ENCODE assay signal across 11 mouse cellular contexts in genomic region chr2:32344056-32344455, GRCm38 (mm10). TPM values are rescaled to one million over a fixed set of nuclear protein-coding genes. Genes with fewer than 3 reads are reported as not detected.
A peak's percentile ranks its signal among the peaks of the same experiment; 100 is the strongest.
DNase-seq lines count a peak whose midpoint lies in the region; ATAC-seq and TF ChIP-seq lines count a peak whose summit lies in the region.
"Had no signal": no experiment of that assay in that cellular context is flagged by ENCODE, and none has a peak within 500 bp of the region (broad histone marks: within the 10 kb centered on the region; RNA-seq: fewer than 3 reads in every experiment).

No protein-coding gene starts in this region.

- TF ChIP-seq CTCF in hindbrain, postnatal 0 days (IDR thresholded peaks at IDR 0.05; ENCODE audit: low read depth): no peak

- no peaks in the 10 kb centered on the region for H3K36me3 ChIP-seq in hindbrain, postnatal 0 days (ENCODE audit: insufficient read depth, low read length)
- peaks cover 9% of the 10 kb centered on the region; the same call in 1 of the 2 replicates for H3K36me3 ChIP-seq in hindbrain, embryonic 16.5 days (ENCODE audit: control insufficient read depth, insufficient read depth, low read length)
- H3K36me3 ChIP-seq in embryonic facial prominence, embryonic 15.5 days: peaks cover 20% of the 10 kb centered on the region
- H3K36me3 ChIP-seq: kidney, embryonic 15.5 days; liver, embryonic 15.5 days had no signal

- no peak overlapping the region for H3K27ac ChIP-seq in hindbrain, postnatal 0 days
- H3K27ac ChIP-seq in hindbrain, embryonic 16.5 days (ENCODE audit: low read depth, low read length): no peak overlapping the region; the same call in 1 of the 2 replicates
- 0 out of 2 replicates have a peak overlapping the region, but pooled peaks have one; percentile 39 for H3K27ac ChIP-seq in embryonic facial prominence, embryonic 15.5 days (replicated peaks)
- H3K27ac ChIP-seq: kidney, embryonic 15.5 days; liver, embryonic 15.5 days had no signal

- H3K9me3 ChIP-seq in hindbrain, postnatal 0 days (ENCODE audit: low read length): no peaks in the 10 kb centered on the region
- H3K9me3 ChIP-seq in hindbrain, embryonic 16.5 days (ENCODE audit: control insufficient read depth, low read length): no peaks in the 10 kb centered on the region
- no peaks in the 10 kb centered on the region for H3K9me3 ChIP-seq in embryonic facial prominence, embryonic 15.5 days (replicated peaks)
- H3K9me3 ChIP-seq: kidney, embryonic 15.5 days; liver, embryonic 15.5 days had no signal

- H3K9ac ChIP-seq in hindbrain, postnatal 0 days (replicated peaks; ENCODE audit: low read length): no peak overlapping the region
- H3K9ac ChIP-seq in hindbrain, embryonic 16.5 days (ENCODE audit: low read depth, low read length): no peak overlapping the region
- H3K9ac ChIP-seq in embryonic facial prominence, embryonic 15.5 days: no peak overlapping the region
- H3K9ac ChIP-seq: kidney, embryonic 15.5 days; liver, embryonic 15.5 days had no signal

- no peak overlapping the region for H3K4me2 ChIP-seq in hindbrain, postnatal 0 days (ENCODE audit: low read depth, low read length)
- no peak overlapping the region for H3K4me2 ChIP-seq in hindbrain, embryonic 16.5 days (ENCODE audit: low read length)
- H3K4me2 ChIP-seq in embryonic facial prominence, embryonic 15.5 days (replicated peaks): no peak overlapping the region
- H3K4me2 ChIP-seq: kidney, embryonic 15.5 days; liver, embryonic 15.5 days had no signal

- peak; percentile 20 for DNase-seq in hindbrain, postnatal 0 days (ENCODE audit: low spot score)
- DNase-seq in brain, adult 2 months (ENCODE audit: low read depth, low spot score): peak; percentile 98
- DNase-seq in cerebellum, adult 11 months: peak; percentile 97
- DNase-seq in spleen, postnatal 36 days (ENCODE audit: low spot score in 2 of 2): no peak
- no peak for DNase-seq in frontal cortex, postnatal 10 days (ENCODE audit: low spot score in 2 of 2)
- DNase-seq: heart, postnatal 36 days had no signal

- no peaks in the 10 kb centered on the region for H3K27me3 ChIP-seq in hindbrain, postnatal 0 days (ENCODE audit: insufficient read depth, low read length)
- no peaks in the 10 kb centered on the region for H3K27me3 ChIP-seq in hindbrain, embryonic 16.5 days (replicated peaks; ENCODE audit: control insufficient read depth, insufficient read depth, low read length)
- no peaks in the 10 kb centered on the region for H3K27me3 ChIP-seq in embryonic facial prominence, embryonic 15.5 days
- H3K27me3 ChIP-seq: kidney, embryonic 15.5 days had no signal

- WGBS in hindbrain, postnatal 0 days: 58% methylated on average over 10 of the region's 10 CpGs
- 60% methylated on average over 10 of the region's 10 CpGs for WGBS in hindbrain, embryonic 16.5 days
- 79% methylated on average over 10 of the region's 10 CpGs for WGBS in embryonic facial prominence, embryonic 15.5 days

- H3K4me3 ChIP-seq in hindbrain, postnatal 0 days (ENCODE audit: low read length): no peak overlapping the region
- H3K4me3 ChIP-seq in hindbrain, embryonic 16.5 days (ENCODE audit: low read length): no peak overlapping the region
- no peak overlapping the region for H3K4me3 ChIP-seq in embryonic facial prominence, embryonic 15.5 days (replicated peaks)
- H3K4me3 ChIP-seq: kidney, embryonic 15.5 days; liver, embryonic 15.5 days had no signal

- 0 out of 2 replicates have a peak, but pooled peaks cover 7% of the 10 kb centered on the region for H3K4me1 ChIP-seq in hindbrain, postnatal 0 days (ENCODE audit: insufficient read depth, low read length)
- peaks cover 7% of the 10 kb centered on the region for H3K4me1 ChIP-seq in hindbrain, embryonic 16.5 days (ENCODE audit: control insufficient read depth, insufficient read depth, low read depth, low read length)
- H3K4me1 ChIP-seq in embryonic facial prominence, embryonic 15.5 days: peaks cover 38% of the 10 kb centered on the region
- H3K4me1 ChIP-seq: kidney, embryonic 15.5 days; liver, embryonic 15.5 days had no signal

- ATAC-seq in hindbrain, postnatal 0 days: no peak
- ATAC-seq in hindbrain, embryonic 16.5 days: no peak
- ATAC-seq in embryonic facial prominence, embryonic 15.5 days (ENCODE audit: insufficient number of reproducible peaks, low FRiP score, low TSS enrichment, low read depth): no peak

RNA-seq across cellular contexts. Expression of gene Ciz1, which starts 8.1 kb away (rescaled TPM):
- total RNA-seq in hindbrain, postnatal 0 days (2014; rRNA removed): 87.6 and 103 TPM in 2 replicates
- 33.3 and 40.3 TPM in 2 replicates for polyA plus RNA-seq in hindbrain, postnatal 0 days (2015; fragmentation: Nextera tagmentation; extraction: Ambion mirVana)
- 41.1 and 57.5 TPM in 2 replicates for polyA plus RNA-seq in hindbrain, embryonic 16.5 days (2015; fragmentation: Nextera tagmentation; extraction: Ambion mirVana)
- 54.6 and 57.3 TPM in 2 replicates for polyA plus RNA-seq in embryonic facial prominence, embryonic 15.5 days (2015; fragmentation: Nextera tagmentation; extraction: Ambion mirVana)

RNA-seq across cellular contexts. Expression of gene Dnm1, which starts 9.1 kb away (rescaled TPM):
- total RNA-seq in hindbrain, postnatal 0 days (2014; rRNA removed): 190 and 211 TPM in 2 replicates
- polyA plus RNA-seq in hindbrain, postnatal 0 days (2015; fragmentation: Nextera tagmentation; extraction: Ambion mirVana): 87.6 and 96.9 TPM in 2 replicates
- polyA plus RNA-seq in hindbrain, embryonic 16.5 days (2015; fragmentation: Nextera tagmentation; extraction: Ambion mirVana): 71.2 and 79.0 TPM in 2 replicates
- 30.7 and 31.5 TPM in 2 replicates for polyA plus RNA-seq in embryonic facial prominence, embryonic 15.5 days (2015; fragmentation: Nextera tagmentation; extraction: Ambion mirVana)
- total RNA-seq: megakaryocyte progenitor cell, adult 5-6 weeks had no signal

RNA-seq across cellular contexts. Expression of gene 1110008P14Rik, which starts 37.7 kb away (rescaled TPM):
- 458 and 481 TPM in 2 replicates for total RNA-seq in hindbrain, postnatal 0 days (2014; rRNA removed)
- polyA plus RNA-seq in hindbrain, postnatal 0 days (2015; fragmentation: Nextera tagmentation; extraction: Ambion mirVana): 220 and 233 TPM in 2 replicates
- 161 and 196 TPM in 2 replicates for polyA plus RNA-seq in hindbrain, embryonic 16.5 days (2015; fragmentation: Nextera tagmentation; extraction: Ambion mirVana)
- 71.6 and 71.9 TPM in 2 replicates for polyA plus RNA-seq in embryonic facial prominence, embryonic 15.5 days (2015; fragmentation: Nextera tagmentation; extraction: Ambion mirVana)

RNA-seq across cellular contexts. Expression of gene Lcn2, which starts 44.0 kb away (rescaled TPM):
- 0.31 and 0.58 TPM in 2 replicates for total RNA-seq in hindbrain, postnatal 0 days (2014; rRNA removed)
- 0.80 and 0.93 TPM in 2 replicates for polyA plus RNA-seq in hindbrain, postnatal 0 days (2015; fragmentation: Nextera tagmentation; extraction: Ambion mirVana)
- 0.76 and 0.93 TPM in 2 replicates for polyA plus RNA-seq in hindbrain, embryonic 16.5 days (2015; fragmentation: Nextera tagmentation; extraction: Ambion mirVana)
- 5.6 and 6.5 TPM in 2 replicates for polyA plus RNA-seq in embryonic facial prominence, embryonic 15.5 days (2015; fragmentation: Nextera tagmentation; extraction: Ambion mirVana)

RNA-seq across cellular contexts. Expression of gene Ptges2, which starts 51.6 kb away (rescaled TPM):
- 41.3 and 45.5 TPM in 2 replicates for total RNA-seq in hindbrain, postnatal 0 days (2014; rRNA removed)
- polyA plus RNA-seq in hindbrain, postnatal 0 days (2015; fragmentation: Nextera tagmentation; extraction: Ambion mirVana): 55.6 and 57.0 TPM in 2 replicates
- 56.4 and 59.8 TPM in 2 replicates for polyA plus RNA-seq in hindbrain, embryonic 16.5 days (2015; fragmentation: Nextera tagmentation; extraction: Ambion mirVana)
- polyA plus RNA-seq in embryonic facial prominence, embryonic 15.5 days (2015; fragmentation: Nextera tagmentation; extraction: Ambion mirVana): 28.3 and 29.8 TPM in 2 replicates

Comparison
In these comparisons a context has a peak if more than half of its experiments do, and no peak if none do; other contexts are left out.
1. DNase-seq: peak in hindbrain, postnatal 0 days (single experiment), brain, adult 2 months (single experiment) and cerebellum, adult 11 months (single experiment); none in spleen, postnatal 36 days (0 of 2) and frontal cortex, postnatal 10 days (0 of 2).